Mouse (Mus musculus) small intestine, adult 2 months (tissue): ENCODE data around the gene Tlr7. TPM values are rescaled to one million over a fixed set of nuclear protein-coding genes. Genes with fewer than 3 reads are reported as not detected.

ENCODE experiments used
- H3K27ac ChIP-seq: fragments of 200-500 bp; 2 replicates; pipeline ENCODE4 v1.5.1; 2012; ENCODE audit warnings: low read depth, low read length, control low read depth, inconsistent platforms; ENCODE audit not compliant: insufficient read depth
- H3K27me3 ChIP-seq: fragments of 200-500 bp; 2 replicates; pipeline ENCODE4 v1.6.1; 2012; ENCODE audit warnings: mild to moderate bottlenecking, moderate library complexity, low read length, inconsistent platforms; ENCODE audit not compliant: control insufficient read depth, insufficient read depth
- H3K36me3 ChIP-seq: fragments of 200-500 bp; 2 replicates; pipeline ENCODE4 v1.6.1; 2012; ENCODE audit warnings: mild to moderate bottlenecking, low read length, control low read depth, inconsistent platforms; ENCODE audit not compliant: control insufficient read depth, insufficient read depth
- H3K4me1 ChIP-seq: fragments of 200-500 bp; 2 replicates; pipeline ENCODE4 v1.6.1; 2012; ENCODE audit warnings: low read length, inconsistent platforms, mixed read lengths; ENCODE audit not compliant: control insufficient read depth, insufficient read depth, insufficient read length
- H3K4me3 ChIP-seq: fragments of 200-500 bp; 2 replicates; pipeline ENCODE4 v1.5.1; 2012; ENCODE audit warnings: low read depth, mild to moderate bottlenecking, control low read depth, inconsistent platforms, low read length, moderate library complexity
- CTCF ChIP-seq: fragments of 200-500 bp; IDR thresholded peaks from 2 replicates; pipeline ENCODE4 v1.5.1; 2012; ENCODE audit warnings: low read depth, mild to moderate bottlenecking, control low read depth, inconsistent platforms, low read length, moderate library complexity, mixed read lengths; ENCODE audit not compliant: insufficient replicate concordance, insufficient read length; ENCODE audit errors: extremely low read depth
- POLR2A ChIP-seq: fragments of 200-500 bp; IDR thresholded peaks from 2 replicates; pipeline ENCODE4 v1.6.1; 2012; ENCODE audit warnings: low read depth, mild to moderate bottlenecking, control low read depth, inconsistent platforms, low read length, moderate library complexity
- WGBS: fragments of 180-500 bp; shearing (Covaris S2); methylation state at CpG from one replicate; pipeline ENCODE4 v1.1.7; 2018; 5-methylcytosine and 5-hydroxymethylcytosine counted together
- polyA plus RNA-seq: library from polyadenylated mRNA; depleted of rRNA; stranded (reverse); fragments of >200 nt; gene quantifications from 2 replicates; pipeline ENCODE4 v1.2.3, GENCODE M21; 2012; rRNA removed

The Tlr7 gene
- polyA plus RNA-seq, 1 experiment: 0.06 TPM

GRCm38 (mm10) chrX:167276953-167277352, 53.4 kb downstream of the Tlr7 start:
- 18% methylated on average over 9 of the region's 9 CpGs for WGBS
- no peak overlapping the region for H3K4me3 ChIP-seq
- H3K27ac ChIP-seq: no peak overlapping the region

GRCm38 (mm10) chrX:167276551-167276950, 53.8 kb downstream of the Tlr7 start:
- Histone ChIP-seq H3K4me3 (peak overlapping the region; percentile 13; the same call in 1 of the 2 replicates), H3K36me3 (no peaks in the 10 kb centered on the region), H3K4me1 (no peaks in the 10 kb centered on the region), H3K27ac (no peak overlapping the region), H3K27me3 (no peaks in the 10 kb centered on the region)
- TF ChIP-seq CTCF: no peak
- no peak for TF ChIP-seq POLR2A
- 38% methylated on average over 10 of the region's 10 CpGs for WGBS

More at GRCm38 (mm10) chrX:167276953-167277352, 53.4 kb downstream of the Tlr7 start:
- H3K4me1 ChIP-seq: no peaks in the 10 kb centered on the region
- TF ChIP-seq CTCF (peak; percentile 59; the same call in 1 of the 2 replicates), POLR2A (no peak)
- H3K27me3 ChIP-seq: no peaks in the 10 kb centered on the region
- H3K36me3 ChIP-seq: no peaks in the 10 kb centered on the region

GRCm38 (mm10) chrX:167264086-167264485, 66.3 kb downstream of the Tlr7 start, which contains the start of gene Tlr8:
Gene Tlr8 (minus strand): TSS chrX:167264329.
- Histone ChIP-seq H3K27me3 (no peaks in the 10 kb centered on the region), H3K4me1 (no peaks in the 10 kb centered on the region), H3K4me3 (no peak within 1 kb of the TSS), H3K27ac (no peak within 1 kb of the TSS), H3K36me3 (no peaks in the 10 kb centered on the region)
- WGBS: 77% methylated on average over 4 of the region's 4 CpGs
- no peak for TF ChIP-seq CTCF
- TF ChIP-seq POLR2A: no peak

DNA sequence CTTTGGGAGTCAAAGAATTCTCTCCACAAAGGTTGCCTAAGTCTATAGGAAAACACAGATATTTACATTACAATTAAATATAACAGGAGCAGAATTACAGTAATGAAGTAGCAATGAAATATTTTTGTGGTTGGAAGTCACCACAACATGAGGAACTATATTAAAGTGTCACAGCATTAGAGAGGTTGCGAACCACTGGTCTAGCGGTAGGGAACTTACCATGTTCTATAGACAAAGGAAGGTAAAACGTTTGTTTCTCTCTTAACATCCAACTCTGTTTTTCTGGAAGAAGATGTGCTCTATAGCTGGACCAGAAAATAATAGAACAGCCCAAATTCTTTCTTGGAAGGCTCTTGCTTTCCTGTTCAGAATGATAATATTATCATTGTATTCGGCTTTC, 66.8 kb downstream of the Tlr7 start:
- Histone ChIP-seq H3K27me3 (no peaks in the 10 kb centered on the region), H3K4me1 (no peaks in the 10 kb centered on the region), H3K4me3 (no peak overlapping the region), H3K27ac (no peak overlapping the region), H3K36me3 (no peaks in the 10 kb centered on the region)
- no peak for TF ChIP-seq POLR2A
- no peak for TF ChIP-seq CTCF
- WGBS: 88% methylated on average over 4 of the region's 4 CpGs

Other genes with a start within 250 kb of the Tlr7 start
- gene Tmsb4x, start 121.2 kb downstream of the Tlr7 start, polyA plus RNA-seq: 44.6 and 57.7 TPM in 2 replicates
- gene Tlr8, start 66.2 kb downstream of the Tlr7 start, polyA plus RNA-seq: 0.05 TPM in 1 of 2 replicates, not detected in the other
- gene Prps2, start 52.2 kb upstream of the Tlr7 start, polyA plus RNA-seq: 8.3 and 12.8 TPM in 2 replicates